Mouse (Mus musculus): ENCODE results near the gene Vti1a. TPM values are rescaled to one million over a fixed set of nuclear protein-coding genes. Genes with fewer than 3 reads are reported as not detected.

Gene Vti1a
- polyA plus RNA-seq, 1 experiment from 2014 or later: 31.8 TPM

GRCm38 (mm10) chr19:55532681-55533080 lies 216.6 kb downstream of the Vti1a start:
- H3K36me3 ChIP-seq: no peaks in the 10 kb centered on the region
- no peaks in the 10 kb centered on the region for H3K27me3 ChIP-seq
- no peak overlapping the region for H3K27ac ChIP-seq
- no peak overlapping the region for H3K9ac ChIP-seq
- no peak overlapping the region for H3K4me3 ChIP-seq
- WGBS: 92% methylated on average over 3 of the region's 3 CpGs
- ATAC-seq (ENCODE audit: insufficient number of reproducible peaks, insufficient read depth, low FRiP score, low TSS enrichment): no peak
- no peak overlapping the region for H3K4me2 ChIP-seq (replicated peaks)
- no peaks in the 10 kb centered on the region for H3K4me1 ChIP-seq
- no peaks in the 10 kb centered on the region for H3K9me3 ChIP-seq

GRCm38 (mm10) chr19:55536273-55536937 lies 220.3 kb downstream of the Vti1a start:
- Histone ChIP-seq H3K4me3 (no peak overlapping the region), H3K9me3 (no peaks in the 10 kb centered on the region), H3K4me1 (0 out of 2 replicates have a peak, but pooled peaks cover 3% of the 10 kb centered on the region), H3K36me3 (no peaks in the 10 kb centered on the region), H3K27me3 (no peaks in the 10 kb centered on the region), H3K27ac (no peak overlapping the region), H3K9ac (no peak overlapping the region), H3K4me2 (replicated peaks) (no peak overlapping the region)
- ATAC-seq (ENCODE audit: insufficient number of reproducible peaks, insufficient read depth, low FRiP score, low TSS enrichment): no peak
- 77% methylated on average over 7 of the region's 7 CpGs for WGBS

- Histone ChIP-seq H3K4me1 (0 out of 2 replicates have a peak, but pooled peaks cover 6% of the 10 kb centered on the region), H3K4me3 (no peak overlapping the region), H3K27me3 (no peaks in the 10 kb centered on the region; the same call in 1 of the 2 replicates), H3K36me3 (no peaks in the 10 kb centered on the region), H3K4me2 (replicated peaks) (no peak overlapping the region), H3K27ac (no peak overlapping the region), H3K9ac (no peak overlapping the region), H3K9me3 (no peaks in the 10 kb centered on the region)
- 18% methylated on average over 6 of the region's 6 CpGs for WGBS
- ATAC-seq (ENCODE audit: insufficient number of reproducible peaks, insufficient read depth, low FRiP score, low TSS enrichment): 0 out of 2 replicates have a peak, but pooled peaks have one; percentile 64
Observed at GRCm38 (mm10) chr19:55537691-55538090, 221.6 kb downstream of the Vti1a start.

GRCm38 (mm10) chr19:55541641-55542040 lies 225.5 kb downstream of the Vti1a start:
- Histone ChIP-seq H3K4me2 (replicated peaks) (no peak overlapping the region), H3K27me3 (no peaks in the 10 kb centered on the region; the same call in 1 of the 2 replicates), H3K9ac (no peak overlapping the region), H3K9me3 (no peaks in the 10 kb centered on the region), H3K36me3 (no peaks in the 10 kb centered on the region), H3K4me1 (0 out of 2 replicates have a peak, but pooled peaks cover 6% of the 10 kb centered on the region), H3K4me3 (no peak overlapping the region), H3K27ac (no peak overlapping the region)
- 81% methylated on average over 5 of the region's 5 CpGs for WGBS
- ATAC-seq (ENCODE audit: insufficient number of reproducible peaks, insufficient read depth, low FRiP score, low TSS enrichment): no peak

GRCm38 (mm10) chr19:55542461-55542860 lies 226.4 kb downstream of the Vti1a start:
- Histone ChIP-seq H3K27me3 (no peaks in the 10 kb centered on the region; the same call in 1 of the 2 replicates), H3K4me2 (replicated peaks) (no peak overlapping the region), H3K36me3 (no peaks in the 10 kb centered on the region), H3K4me1 (0 out of 2 replicates have a peak, but pooled peaks cover 6% of the 10 kb centered on the region), H3K4me3 (no peak overlapping the region), H3K9me3 (no peaks in the 10 kb centered on the region), H3K9ac (no peak overlapping the region), H3K27ac (no peak overlapping the region)
- ATAC-seq (ENCODE audit: insufficient number of reproducible peaks, insufficient read depth, low FRiP score, low TSS enrichment): no peak
- WGBS: 78% methylated on average over 6 of the region's 6 CpGs

GRCm38 (mm10) chr19:55543188-55543587 lies 227.1 kb downstream of the Vti1a start:
- Histone ChIP-seq H3K27me3 (no peaks in the 10 kb centered on the region; the same call in 1 of the 2 replicates), H3K4me2 (replicated peaks) (no peak overlapping the region), H3K27ac (no peak overlapping the region), H3K36me3 (no peaks in the 10 kb centered on the region), H3K9me3 (no peaks in the 10 kb centered on the region), H3K4me1 (0 out of 2 replicates have a peak, but pooled peaks cover 3% of the 10 kb centered on the region), H3K9ac (no peak overlapping the region), H3K4me3 (no peak overlapping the region)
- WGBS: 87% methylated on average over 9 of the region's 9 CpGs
- ATAC-seq (ENCODE audit: insufficient number of reproducible peaks, insufficient read depth, low FRiP score, low TSS enrichment): no peak

- Histone ChIP-seq H3K4me2 (replicated peaks) (no peak overlapping the region), H3K9me3 (no peaks in the 10 kb centered on the region), H3K27me3 (no peaks in the 10 kb centered on the region; the same call in 1 of the 2 replicates), H3K36me3 (no peaks in the 10 kb centered on the region), H3K9ac (no peak overlapping the region), H3K4me1 (0 out of 2 replicates have a peak, but pooled peaks cover 5% of the 10 kb centered on the region), H3K4me3 (no peak overlapping the region), H3K27ac (no peak overlapping the region)
- no peak for ATAC-seq (ENCODE audit: insufficient number of reproducible peaks, insufficient read depth, low FRiP score, low TSS enrichment)
- 79% methylated on average over 5 of the region's 5 CpGs for WGBS
Observed at GRCm38 (mm10) chr19:55544498-55544897, 228.4 kb downstream of the Vti1a start.

- Histone ChIP-seq H3K27ac (no peak overlapping the region), H3K27me3 (no peaks in the 10 kb centered on the region; the same call in 1 of the 2 replicates)
Observed at GRCm38 (mm10) chr19:55545529-55545928, 229.4 kb downstream of the Vti1a start.

GRCm38 (mm10) chr19:55546009-55546528 lies 230.0 kb downstream of the Vti1a start:
- 83% methylated on average over 13 of the region's 13 CpGs for WGBS
- no peak for ATAC-seq (ENCODE audit: insufficient number of reproducible peaks, insufficient read depth, low FRiP score, low TSS enrichment)
- H3K4me3 ChIP-seq: no peak overlapping the region
- no peak overlapping the region for H3K4me2 ChIP-seq (replicated peaks)
- H3K9ac ChIP-seq: no peak overlapping the region
- H3K9me3 ChIP-seq: no peaks in the 10 kb centered on the region
- no peak overlapping the region for H3K27ac ChIP-seq
- H3K4me1 ChIP-seq: 0 out of 2 replicates have a peak, but pooled peaks cover 7% of the 10 kb centered on the region
- H3K36me3 ChIP-seq: no peaks in the 10 kb centered on the region
- no peaks in the 10 kb centered on the region; the same call in 1 of the 2 replicates for H3K27me3 ChIP-seq

More at GRCm38 (mm10) chr19:55545529-55545928, 229.4 kb downstream of the Vti1a start:
- H3K4me3 ChIP-seq: no peak overlapping the region
- no peaks in the 10 kb centered on the region for H3K36me3 ChIP-seq
- no peak for ATAC-seq (ENCODE audit: insufficient number of reproducible peaks, insufficient read depth, low FRiP score, low TSS enrichment)
- H3K9me3 ChIP-seq: no peaks in the 10 kb centered on the region
- H3K4me1 ChIP-seq: 0 out of 2 replicates have a peak, but pooled peaks cover 5% of the 10 kb centered on the region
- no peak overlapping the region for H3K4me2 ChIP-seq (replicated peaks)
- no peak overlapping the region for H3K9ac ChIP-seq
- 26% methylated on average over 9 of the region's 9 CpGs for WGBS

GRCm38 (mm10) chr19:55548206-55548605 lies 232.1 kb downstream of the Vti1a start:
- Histone ChIP-seq H3K27ac (no peak overlapping the region), H3K4me3 (no peak overlapping the region), H3K9me3 (no peaks in the 10 kb centered on the region), H3K36me3 (no peaks in the 10 kb centered on the region), H3K4me1 (peaks cover 11% of the 10 kb centered on the region; the same call in 1 of the 2 replicates), H3K27me3 (no peaks in the 10 kb centered on the region), H3K9ac (0 out of 2 replicates have a peak overlapping the region, but pooled peaks have one; percentile 24), H3K4me2 (replicated peaks) (no peak overlapping the region)
- 93% methylated on average over 10 of the region's 10 CpGs for WGBS
- no peak for ATAC-seq (ENCODE audit: insufficient number of reproducible peaks, insufficient read depth, low FRiP score, low TSS enrichment)

GRCm38 (mm10) chr19:55548656-55549055 lies 232.6 kb downstream of the Vti1a start:
- H3K4me1 ChIP-seq: peaks cover 11% of the 10 kb centered on the region; the same call in 1 of the 2 replicates
- no peak overlapping the region for H3K27ac ChIP-seq
- no peak overlapping the region for H3K4me3 ChIP-seq
- no peaks in the 10 kb centered on the region for H3K27me3 ChIP-seq
- no peak overlapping the region for H3K4me2 ChIP-seq (replicated peaks)
- no peak for ATAC-seq (ENCODE audit: insufficient number of reproducible peaks, insufficient read depth, low FRiP score, low TSS enrichment)
- H3K36me3 ChIP-seq: no peaks in the 10 kb centered on the region
- WGBS: 75% methylated on average over 10 of the region's 10 CpGs
- 0 out of 2 replicates have a peak overlapping the region, but pooled peaks have one; percentile 24 for H3K9ac ChIP-seq
- H3K9me3 ChIP-seq: no peaks in the 10 kb centered on the region

- Histone ChIP-seq H3K4me1 (peaks cover 11% of the 10 kb centered on the region; the same call in 1 of the 2 replicates), H3K4me2 (replicated peaks) (no peak overlapping the region), H3K9me3 (no peaks in the 10 kb centered on the region), H3K27ac (no peak overlapping the region), H3K36me3 (no peaks in the 10 kb centered on the region), H3K9ac (no peak overlapping the region), H3K4me3 (no peak overlapping the region), H3K27me3 (no peaks in the 10 kb centered on the region)
- ATAC-seq (ENCODE audit: insufficient number of reproducible peaks, insufficient read depth, low FRiP score, low TSS enrichment): no peak
- WGBS: 84% methylated on average over 6 of the region's 6 CpGs
Observed at GRCm38 (mm10) chr19:55550176-55550575, 234.1 kb downstream of the Vti1a start.

All from embryonic facial prominence, embryonic 12.5 days (tissue).